Mouse (Mus musculus) liver, adult 2 months (tissue): ENCODE measurements around the gene Adamts3.

Experiments
- CTCF ChIP-seq: fragments of 200-500 bp; IDR thresholded peaks from 2 replicates; pipeline ENCODE4 v1.5.1; 2011; ENCODE audit warnings: low read depth, low read length, control low read depth
- POLR2A ChIP-seq: fragments of 200-500 bp; IDR thresholded peaks from 2 replicates; pipeline ENCODE4 v1.6.1; 2011; ENCODE audit warnings: low read length, control low read depth; ENCODE audit not compliant: insufficient read depth; ENCODE audit errors: extremely low read depth

GRCm38 (mm10) chr5:89779823-89780222 lies 103.3 kb downstream of the Adamts3 start:
- TF ChIP-seq CTCF (no peak), POLR2A (no peak)
